Mouse (Mus musculus): ENCODE measurements around the gene Csrp1.
A peak's percentile ranks its signal among the peaks of the same experiment; 100 is the strongest.

DNA sequence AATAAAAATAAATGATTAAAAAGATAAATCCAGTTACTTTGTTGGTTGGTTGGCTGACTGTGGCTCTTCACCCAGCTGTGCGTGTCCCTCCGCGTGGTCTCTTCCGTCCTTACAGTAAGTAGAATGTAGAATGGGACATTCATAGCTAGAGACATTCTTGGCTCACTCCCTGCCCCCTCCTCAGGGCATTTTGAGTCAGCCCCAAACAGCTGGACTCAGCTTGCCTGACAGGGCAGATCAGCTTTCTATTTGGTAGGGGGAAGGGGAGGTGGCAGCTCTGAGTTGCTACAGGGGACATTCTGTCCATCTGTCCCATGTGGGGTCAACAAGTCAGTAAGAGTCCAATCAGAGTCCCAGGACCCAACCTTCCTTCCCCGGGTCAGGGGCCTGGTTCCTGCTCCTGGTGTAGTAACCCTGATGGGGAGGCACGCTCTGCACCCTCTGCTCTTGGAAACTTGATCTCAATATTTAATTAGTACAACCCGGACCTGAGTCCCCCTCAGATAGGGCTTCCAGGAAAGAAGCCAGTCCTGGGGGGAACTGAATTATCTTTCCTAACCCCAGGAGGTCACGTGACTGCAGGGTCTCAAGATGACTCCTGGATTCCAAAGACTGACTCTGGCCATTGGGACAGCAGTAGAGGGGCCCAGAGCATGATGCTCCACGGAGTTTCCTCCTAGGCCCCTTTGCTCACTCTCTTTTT lies 43.8 kb downstream of the Csrp1 start:
- TF ChIP-seq MAX (IDR thresholded peaks at IDR 0.05; ENCODE audit: low read depth) (no peak), POLR2A (IDR thresholded peaks at IDR 0.05; ENCODE audit: insufficient read length, low read depth) (no peak), E2F4 (IDR thresholded peaks at IDR 0.05; ENCODE audit: insufficient read depth) (no peak), MYOG (IDR thresholded peaks at IDR 0.05; ENCODE audit: control insufficient read depth in 1 of 3, insufficient read depth in 1 of 3, insufficient read length in 2 of 3, low read depth in 2 of 3) (peak in 1 of 3 experiments; percentile 61), SRF (IDR thresholded peaks at IDR 0.05; ENCODE audit: control insufficient read depth, insufficient read length, low read depth) (no peak), USF1 (IDR thresholded peaks at IDR 0.05; ENCODE audit: low read depth) (peak; percentile 84), POLR2AphosphoS2 (IDR thresholded peaks at IDR 0.05; ENCODE audit: insufficient read length, low read depth) (no peak), TCF3 (IDR thresholded peaks at IDR 0.05; ENCODE audit: insufficient read length, low read depth) (no peak), TCF12 (IDR thresholded peaks at IDR 0.05; ENCODE audit: insufficient read depth, poor library complexity, severe bottlenecking) (no peak), MYOD1 (IDR thresholded peaks at IDR 0.05; ENCODE audit: control insufficient read depth in 1 of 3, insufficient read length in 2 of 3, low read depth in 2 of 3) (peak in 2 of 3 experiments; percentile 39 to 70), CEBPB (IDR thresholded peaks at IDR 0.05; ENCODE audit: insufficient read depth, poor library complexity, severe bottlenecking) (no peak), REST (IDR thresholded peaks at IDR 0.05; ENCODE audit: insufficient read depth, insufficient read length) (no peak)
